Mouse (Mus musculus) midbrain, embryonic 16.5 days (tissue): ENCODE measurements around the gene Hus1. TPM values are rescaled to one million over a fixed set of nuclear protein-coding genes. Genes with fewer than 3 reads are reported as not detected.
A peak's percentile ranks its signal among the peaks of the same experiment; 100 is the strongest.

Source experiments
- ATAC-seq: fragments of 200-750 bp; cut with Nextera tagmentation; 2 replicates; pipeline ENCODE4 v1.8.0; 2017; ENCODE audit warnings: moderate TSS enrichment
- H3K27ac ChIP-seq: fragments of 300-500 bp; sonication (generic); 2 replicates; pipeline ENCODE4 v1.5.1; 2014; ENCODE audit warnings: mild to moderate bottlenecking, low read length, mixed read lengths
- H3K27me3 ChIP-seq: fragments of 300-500 bp; sonication (generic); 2 replicates; pipeline ENCODE4 v1.6.1; 2014; ENCODE audit warnings: low read depth, low read length, mixed read lengths; ENCODE audit not compliant: control insufficient read depth, insufficient read depth
- H3K36me3 ChIP-seq: fragments of 300-500 bp; sonication (generic); 2 replicates; pipeline ENCODE4 v1.6.1; 2014; ENCODE audit warnings: mild to moderate bottlenecking, low read length, moderate library complexity, mixed read lengths; ENCODE audit not compliant: control insufficient read depth, insufficient read depth
- H3K4me1 ChIP-seq: fragments of 300-500 bp; sonication (generic); 2 replicates; pipeline ENCODE4 v1.6.1; 2014; ENCODE audit warnings: mild to moderate bottlenecking, low read length, mixed read lengths; ENCODE audit not compliant: control insufficient read depth, insufficient read depth
- H3K4me2 ChIP-seq: fragments of 300-500 bp; sonication (generic); 2 replicates; pipeline ENCODE4 v1.6.1; 2014; ENCODE audit warnings: mild to moderate bottlenecking, low read length, mixed read lengths
- H3K4me3 ChIP-seq: fragments of 300-500 bp; sonication (generic); 2 replicates; pipeline ENCODE4 v1.5.1; 2014; ENCODE audit warnings: low read depth, mild to moderate bottlenecking, low read length, moderate library complexity, mixed read lengths
- H3K9ac ChIP-seq: fragments of 300-500 bp; sonication (generic); 2 replicates; pipeline ENCODE4 v1.6.1; 2014; ENCODE audit warnings: low read depth, low read length, mixed read lengths
- H3K9me3 ChIP-seq: fragments of 300-500 bp; sonication (generic); replicated peaks from 2 replicates; pipeline ENCODE4 v1.6.1; 2014; ENCODE audit warnings: mild to moderate bottlenecking, low read length, mixed read lengths; ENCODE audit not compliant: control insufficient read depth, poor library complexity, severe bottlenecking
- WGBS: fragments of 180-500 bp; shearing (Covaris S2); extraction: QIAGEN DNeasy Blood & Tissue Kit; methylation state at CpG from one replicate; pipeline ENCODE4 v1.1.7; 2014; 5-methylcytosine and 5-hydroxymethylcytosine counted together
- polyA plus RNA-seq: library from polyadenylated mRNA; unstranded; fragments of >200 nt; fragmentation: Nextera tagmentation; extraction: Ambion mirVana; gene quantifications from 2 replicates; pipeline ENCODE4 v1.2.1, GENCODE M21; 2015

The Hus1 gene
- polyA plus RNA-seq, 1 experiment from 2014 or later, result 11.1 TPM

DNA sequence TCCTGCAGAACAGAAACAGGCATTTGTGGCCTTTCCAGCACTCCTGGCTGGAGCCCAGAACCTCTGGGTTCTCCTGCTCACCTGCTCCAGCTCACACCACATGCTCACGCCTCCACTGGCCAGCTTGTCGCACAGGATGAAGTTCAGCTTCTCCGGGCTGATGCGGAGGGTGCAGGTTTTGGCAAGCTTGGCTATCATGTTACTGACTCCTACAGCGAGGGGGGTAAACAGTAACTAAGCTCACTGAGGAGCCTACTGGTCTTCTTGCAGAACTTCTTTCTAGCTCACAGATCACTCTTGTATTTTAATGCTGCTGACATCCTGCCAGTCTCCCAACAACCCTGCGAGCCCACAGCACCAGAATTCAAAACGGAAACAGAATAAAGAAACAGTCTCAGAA is 575 bp downstream of the Hus1 start:
- H3K4me3 ChIP-seq, result peak overlapping the region; percentile 74
- peak; percentile 83 for ATAC-seq
- H3K4me2 ChIP-seq, result peak overlapping the region; percentile 81
- no peaks in the 10 kb centered on the region for H3K27me3 ChIP-seq
- under 1% methylated on average over 7 of the region's 7 CpGs for WGBS
- H3K9ac ChIP-seq, result peak overlapping the region; percentile 85
- H3K4me1 ChIP-seq, result peaks cover 15% of the 10 kb centered on the region
- H3K36me3 ChIP-seq, result peaks cover 7% of the 10 kb centered on the region
- H3K27ac ChIP-seq, result peak overlapping the region; percentile 77
- no peaks in the 10 kb centered on the region for H3K9me3 ChIP-seq

GRCm38 (mm10) chr11:9008761-9009160 is 2.2 kb downstream of the Hus1 start:
- Histone ChIP-seq H3K9me3 (no peaks in the 10 kb centered on the region), H3K4me3 (no peak overlapping the region), H3K4me1 (peaks cover 15% of the 10 kb centered on the region), H3K9ac (no peak overlapping the region), H3K4me2 (no peak overlapping the region), H3K36me3 (peaks cover 12% of the 10 kb centered on the region), H3K27ac (no peak overlapping the region), H3K27me3 (no peaks in the 10 kb centered on the region)
- no peak for ATAC-seq
- WGBS, result 96% methylated on average over 5 of the region's 5 CpGs

GRCm38 (mm10) chr11:8988084-8988483 is 22.9 kb downstream of the Hus1 start:
- Histone ChIP-seq H3K9me3 (0 out of 2 replicates have a peak, but pooled peaks cover 3% of the 10 kb centered on the region), H3K27me3 (no peaks in the 10 kb centered on the region; the same call in 1 of the 2 replicates), H3K4me1 (no peaks in the 10 kb centered on the region), H3K9ac (no peak overlapping the region), H3K4me2 (no peak overlapping the region), H3K27ac (no peak overlapping the region), H3K36me3 (no peaks in the 10 kb centered on the region), H3K4me3 (no peak overlapping the region)
- ATAC-seq, result no peak
- WGBS, result 68% methylated on average over 4 of the region's 4 CpGs

DNA sequence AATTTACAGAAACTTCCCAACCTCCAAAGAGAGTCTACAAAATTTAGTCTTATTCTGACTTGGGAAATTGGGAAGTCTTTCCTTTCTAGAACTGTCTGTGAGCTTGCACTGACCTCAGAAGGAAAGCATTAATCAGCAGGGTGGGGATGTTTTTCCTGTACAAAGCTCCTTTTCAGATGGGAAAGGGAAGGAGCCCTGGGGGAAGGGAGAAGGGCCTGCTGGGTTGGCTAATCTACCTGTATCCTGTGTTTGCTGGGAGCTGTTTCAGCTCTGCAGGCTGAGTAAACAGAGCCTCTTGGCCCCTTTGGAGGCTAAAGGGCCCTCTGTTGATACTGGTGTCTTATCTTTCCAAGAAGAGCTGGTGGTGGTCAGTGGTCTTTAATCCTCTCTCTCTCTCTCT is 24.9 kb downstream of the Hus1 start:
- Histone ChIP-seq H3K36me3 (no peaks in the 10 kb centered on the region), H3K27ac (no peak overlapping the region), H3K27me3 (no peaks in the 10 kb centered on the region; the same call in 1 of the 2 replicates), H3K9me3 (no peaks in the 10 kb centered on the region), H3K9ac (no peak overlapping the region), H3K4me2 (no peak overlapping the region), H3K4me3 (no peak overlapping the region), H3K4me1 (no peaks in the 10 kb centered on the region)
- ATAC-seq, result no peak

DNA sequence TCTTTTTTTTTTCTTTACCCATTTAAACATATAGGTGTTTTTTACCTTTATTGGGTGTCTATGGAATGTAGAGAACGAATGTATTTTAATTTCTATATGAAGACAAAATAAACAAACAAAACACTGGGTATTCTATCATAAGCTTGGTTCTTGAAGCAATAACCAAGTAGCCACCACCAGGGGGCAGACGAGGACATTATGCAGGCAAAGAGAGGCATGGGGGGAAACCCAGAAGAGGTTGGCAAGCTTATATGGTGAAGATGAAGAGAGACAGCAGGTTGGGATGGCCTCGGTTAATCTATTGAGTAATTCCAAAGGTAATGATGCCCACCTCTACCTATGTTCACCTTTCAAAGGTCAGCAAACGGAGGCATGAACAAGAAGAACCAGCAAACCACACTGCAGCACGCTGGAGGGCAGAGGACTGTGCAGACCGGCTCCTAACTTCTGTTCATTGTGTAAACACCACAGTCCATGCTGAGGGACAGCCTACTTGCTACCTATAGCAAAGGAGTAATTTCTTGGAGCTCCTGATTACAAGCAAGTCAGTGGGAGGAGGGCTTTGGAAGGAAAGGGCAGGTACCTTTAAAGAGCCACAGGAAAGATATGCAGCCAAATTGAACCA is 27.6 kb downstream of the Hus1 start:
- Histone ChIP-seq H3K27me3 (no peaks in the 10 kb centered on the region; the same call in 1 of the 2 replicates), H3K27ac (no peak overlapping the region), H3K9ac (no peak overlapping the region), H3K4me2 (no peak overlapping the region), H3K4me3 (no peak overlapping the region), H3K9me3 (no peaks in the 10 kb centered on the region), H3K36me3 (no peaks in the 10 kb centered on the region), H3K4me1 (no peaks in the 10 kb centered on the region)
- no peak for ATAC-seq
- WGBS, result 42% methylated on average over 6 of the region's 6 CpGs

DNA sequence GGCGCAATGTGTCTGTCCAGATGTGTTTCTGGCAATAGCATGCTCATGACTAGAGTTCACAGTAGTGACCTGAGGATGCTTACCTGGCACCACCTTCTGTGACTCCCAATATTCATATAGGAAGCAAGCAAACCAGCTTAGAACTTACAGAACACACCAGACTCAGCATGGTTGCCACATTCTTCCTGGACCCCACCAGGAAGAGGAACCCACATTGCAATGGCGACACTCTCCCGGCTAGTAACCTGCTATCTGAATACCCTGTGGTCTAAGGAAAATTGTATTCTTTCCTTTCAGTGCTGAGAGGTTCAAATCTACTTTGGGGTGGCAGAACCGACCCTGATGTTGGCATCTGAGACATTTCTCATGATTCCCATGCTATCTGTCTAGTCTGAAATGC is 32.8 kb downstream of the Hus1 start:
- no peak overlapping the region for H3K4me3 ChIP-seq
- H3K27me3 ChIP-seq, result no peaks in the 10 kb centered on the region
- no peaks in the 10 kb centered on the region for H3K4me1 ChIP-seq
- no peak overlapping the region for H3K9ac ChIP-seq
- no peaks in the 10 kb centered on the region for H3K36me3 ChIP-seq
- no peak for ATAC-seq
- no peaks in the 10 kb centered on the region for H3K9me3 ChIP-seq
- 84% methylated on average over 4 of the region's 4 CpGs for WGBS
- H3K4me2 ChIP-seq, result no peak overlapping the region
- no peak overlapping the region for H3K27ac ChIP-seq

- Histone ChIP-seq H3K27me3 (no peaks in the 10 kb centered on the region), H3K36me3 (no peaks in the 10 kb centered on the region), H3K9me3 (no peaks in the 10 kb centered on the region), H3K4me2 (no peak within 1 kb of the TSS), H3K9ac (no peak within 1 kb of the TSS), H3K27ac (no peak within 1 kb of the TSS), H3K4me3 (no peak within 1 kb of the TSS), H3K4me1 (no peaks in the 10 kb centered on the region)
- WGBS, result 53% methylated on average over 3 of the region's 3 CpGs
- no peak for ATAC-seq
Observed at GRCm38 (mm10) chr11:8973166-8973565, 37.8 kb downstream of the Hus1 start, which contains the start of gene Pkd1l1. Gene Pkd1l1 (minus strand): TSS chr11:8973266.

- Histone ChIP-seq H3K9me3 (no peaks in the 10 kb centered on the region), H3K27ac (no peak overlapping the region), H3K9ac (no peak overlapping the region), H3K4me2 (no peak overlapping the region), H3K27me3 (no peaks in the 10 kb centered on the region), H3K36me3 (no peaks in the 10 kb centered on the region), H3K4me3 (no peak overlapping the region), H3K4me1 (no peaks in the 10 kb centered on the region)
- WGBS, result 89% methylated on average over 6 of the region's 6 CpGs
- no peak for ATAC-seq
Observed at GRCm38 (mm10) chr11:8972093-8972492, 38.9 kb downstream of the Hus1 start.

DNA sequence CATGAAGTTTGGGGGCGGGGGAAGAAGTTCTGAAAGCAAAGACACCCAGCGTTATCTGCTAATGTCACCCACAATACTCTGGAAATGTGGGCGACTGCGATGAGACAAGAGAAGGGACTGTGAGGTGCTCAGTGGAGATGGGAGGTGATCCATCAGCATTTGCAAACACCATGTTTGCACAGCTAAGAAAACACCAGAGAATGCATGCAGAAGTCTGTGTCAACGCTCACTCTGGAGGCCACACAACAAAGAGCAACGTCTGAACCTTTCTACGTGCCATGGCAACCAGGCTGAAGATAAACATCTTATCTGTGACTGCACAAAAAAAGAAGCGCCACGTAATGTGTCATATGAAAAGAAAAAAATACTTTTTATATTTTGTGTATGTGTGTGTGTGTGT is 40.5 kb downstream of the Hus1 start:
- no peak overlapping the region for H3K9ac ChIP-seq
- no peak overlapping the region for H3K27ac ChIP-seq
- H3K4me2 ChIP-seq, result no peak overlapping the region
- ATAC-seq, result no peak
- H3K4me1 ChIP-seq, result no peaks in the 10 kb centered on the region
- WGBS, result 70% methylated on average over 9 of the region's 9 CpGs
- H3K36me3 ChIP-seq, result no peaks in the 10 kb centered on the region
- no peak overlapping the region for H3K4me3 ChIP-seq
- no peaks in the 10 kb centered on the region for H3K27me3 ChIP-seq
- H3K9me3 ChIP-seq, result no peaks in the 10 kb centered on the region
